Mouse (Mus musculus): Measurements from ENCODE around the gene Arpp19.

Gene Arpp19

DNA sequence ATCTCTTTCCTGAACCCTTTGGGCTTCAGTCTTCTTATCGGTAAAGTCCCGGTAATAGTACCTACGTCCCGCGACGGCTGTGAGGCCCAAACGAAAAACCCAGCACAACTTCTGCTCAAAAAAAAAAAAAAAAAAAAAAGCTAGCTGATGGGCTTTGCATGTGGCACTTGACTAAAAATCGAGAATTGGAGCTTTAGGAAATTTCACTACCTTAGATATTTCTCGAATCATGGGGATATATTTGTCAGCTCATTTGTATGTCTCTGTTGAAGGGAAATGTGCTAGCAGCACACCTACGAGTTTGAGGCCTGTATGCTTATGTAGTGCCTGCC is 909 bp downstream of the Arpp19 start:
- CTCF ChIA-PET, result interaction anchor here (0.9 kb wide), 1 partner anchor 12 kb away, joined by 15 read pairs; no protein-coding TSS in a partner anchor

DNA sequence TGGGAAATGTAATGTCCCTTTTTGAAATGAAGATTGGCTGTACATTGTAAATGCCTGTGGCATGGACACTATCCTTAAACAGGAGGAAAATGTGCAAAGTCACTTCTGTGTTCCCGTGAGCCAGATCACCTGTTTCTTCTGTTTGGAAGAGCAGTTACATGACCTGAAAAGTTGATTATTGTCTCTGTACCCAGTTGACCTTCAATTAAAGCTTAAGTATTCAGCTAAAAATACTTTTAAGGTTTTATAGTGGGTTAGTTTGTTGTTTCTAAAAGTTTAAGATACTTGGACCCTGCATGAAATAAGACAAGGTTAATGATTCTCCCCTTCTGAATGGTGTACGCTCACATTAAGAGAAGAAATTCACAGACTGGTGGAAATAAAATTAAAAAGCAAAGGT is 3.2 kb downstream of the Arpp19 start:
- CTCF ChIA-PET, result interaction anchor here (0.6 kb wide), 1 partner anchor 266 kb away, joined by 6 read pairs; no protein-coding TSS in a partner anchor

DNA sequence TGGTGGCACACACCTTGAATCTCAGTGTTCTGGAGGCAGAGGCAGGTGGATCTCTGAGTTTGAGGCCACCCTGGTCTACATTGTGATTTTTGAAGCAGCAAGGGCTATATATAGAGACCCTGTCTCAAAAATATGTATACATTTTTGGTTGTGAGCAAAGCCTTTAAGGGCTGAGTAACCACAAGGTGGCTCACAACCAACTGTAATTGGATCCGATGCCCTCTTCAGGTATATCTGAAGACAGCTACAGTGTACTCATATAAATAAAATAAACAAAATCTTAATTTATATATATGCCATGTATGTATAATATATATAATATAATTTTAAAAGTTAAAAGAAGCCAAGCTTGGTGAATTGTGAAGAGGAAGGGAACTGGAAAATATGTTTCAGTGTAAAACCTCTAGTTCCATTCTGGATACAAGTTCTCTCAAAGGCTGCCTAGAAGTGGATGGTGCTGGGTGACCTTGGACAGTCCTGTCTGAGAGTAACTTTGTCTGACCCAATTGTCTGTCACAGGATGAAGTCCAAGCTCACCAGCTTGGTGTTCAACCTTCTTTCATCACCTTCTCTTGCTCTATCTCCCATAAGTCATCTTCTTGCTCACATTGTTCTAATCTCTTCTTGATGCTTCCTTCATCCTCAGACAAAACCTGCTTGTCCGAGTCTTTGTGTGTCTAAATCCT is 4.6 kb downstream of the Arpp19 start:
- CTCF ChIA-PET, result interaction anchor here (0.6 kb wide), 2 partner anchors 61 to 1373 kb away, joined by 3 to 11 read pairs; no protein-coding TSS in a partner anchor

DNA sequence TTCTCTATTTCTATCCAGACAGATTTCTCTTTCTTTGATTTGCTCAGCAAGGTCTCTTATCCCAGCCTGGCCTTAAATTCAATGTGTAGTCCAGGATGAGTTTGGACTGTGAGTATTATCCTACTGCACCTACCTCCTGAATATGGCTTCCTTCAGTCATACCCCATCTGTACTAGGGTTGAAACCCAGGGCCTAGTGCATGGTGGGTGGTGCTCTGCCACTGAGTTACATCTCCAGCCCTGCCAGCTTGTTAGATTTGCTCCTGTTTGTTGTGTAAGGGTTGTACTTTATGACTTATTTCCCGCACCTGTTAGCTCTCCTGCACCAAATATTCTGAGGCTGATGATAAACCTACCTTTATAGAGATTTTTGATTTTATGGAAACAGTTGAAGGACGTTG is 5.8 kb downstream of the Arpp19 start:
- CTCF ChIA-PET, result no interaction called here

DNA sequence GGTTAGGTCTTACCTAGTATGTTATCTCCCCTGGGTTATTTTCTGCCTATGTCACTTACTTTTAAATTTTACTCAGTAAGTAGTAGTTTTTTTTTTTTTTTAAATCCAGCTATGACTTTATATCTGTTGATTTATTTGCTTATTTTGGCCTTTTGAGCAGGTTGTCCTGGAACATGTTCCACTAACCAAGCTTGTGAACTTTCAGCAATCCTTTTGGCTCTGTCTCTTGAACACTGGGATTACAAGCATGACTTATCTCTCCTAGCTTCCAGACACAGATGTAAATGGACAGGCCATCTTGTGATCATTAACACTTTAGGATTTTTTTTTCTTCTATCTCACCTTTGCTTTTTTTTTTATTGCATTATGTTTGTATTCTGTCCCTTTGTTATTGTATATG is 9.7 kb downstream of the Arpp19 start:
- CTCF ChIA-PET, result interaction anchor here (0.6 to 0.7 kb wide), 2 partner anchors 80 to 535 kb away, joined by 4 to 5 read pairs; no protein-coding TSS in a partner anchor

DNA sequence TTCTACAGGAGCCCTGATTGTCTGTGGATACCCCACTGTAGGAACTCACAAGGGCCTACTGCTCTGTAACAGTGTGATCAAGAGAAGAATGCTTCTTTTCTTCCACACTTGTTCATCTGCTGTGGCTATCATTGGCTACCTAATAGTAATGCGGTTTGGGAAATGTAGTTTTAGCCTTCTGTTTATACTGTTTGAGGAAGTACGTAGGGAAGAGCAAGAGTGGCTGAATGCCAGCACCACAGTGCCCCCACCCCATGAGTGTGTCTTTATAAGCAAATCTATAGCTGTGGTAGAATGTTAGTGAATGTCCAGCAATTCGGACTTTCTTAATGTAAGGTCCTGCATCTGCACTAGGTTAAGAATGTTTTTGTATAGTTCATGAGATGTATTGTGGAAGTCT is 11.7 kb downstream of the Arpp19 start:
- CTCF ChIA-PET, result interaction anchor here (0.6 to 1.9 kb wide), 2 partner anchors 11 to 15 kb away, joined by 4 read pairs; no protein-coding TSS in a partner anchor

DNA sequence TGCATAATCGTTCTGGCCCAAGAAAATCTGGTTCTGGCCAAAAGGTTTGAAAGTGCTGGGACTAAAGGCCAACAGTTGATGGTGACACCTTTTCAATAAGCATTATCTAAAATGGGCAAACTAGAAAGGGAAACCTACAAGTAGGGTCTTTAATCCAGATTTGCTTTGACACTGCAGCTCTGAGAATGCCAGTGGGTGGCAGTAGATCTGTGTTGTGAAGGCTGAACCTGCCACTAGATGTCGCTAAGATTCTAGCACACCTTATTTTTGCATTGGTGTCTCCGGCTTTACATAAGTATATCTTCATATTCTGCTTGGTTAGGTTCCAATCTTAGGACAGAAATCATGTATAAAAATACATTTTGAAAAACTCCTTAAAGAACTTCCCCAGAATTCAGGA is 12.6 kb downstream of the Arpp19 start:
- CTCF ChIA-PET, result interaction anchor here (0.8 to 1.9 kb wide), 3 partner anchors 10 to 128 kb away, joined by 3 to 15 read pairs (median 4); no protein-coding TSS in a partner anchor

DNA sequence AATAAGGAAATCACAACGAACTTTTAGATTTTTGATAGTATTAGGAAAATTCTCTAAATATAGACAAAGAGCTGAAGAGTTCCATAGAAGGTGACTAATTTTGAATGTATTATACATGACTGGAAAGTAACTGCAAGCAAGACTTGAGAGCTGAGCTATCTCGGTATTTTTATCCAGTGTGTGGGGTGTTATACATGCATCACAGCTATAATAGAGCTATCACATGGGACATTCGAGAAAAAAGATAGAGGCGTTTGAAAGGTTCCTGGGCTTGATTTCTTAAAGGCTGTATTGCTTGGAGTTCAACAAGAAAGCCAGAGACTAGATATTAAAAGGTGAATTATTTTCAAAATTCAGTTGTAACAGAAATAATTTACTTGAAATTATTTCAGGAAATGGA is 14.4 kb downstream of the Arpp19 start:
- CTCF ChIA-PET, result interaction anchor here (1.3 to 1.5 kb wide), 2 partner anchors 109 to 230 kb away, joined by 3 to 5 read pairs; no protein-coding TSS in a partner anchor

DNA sequence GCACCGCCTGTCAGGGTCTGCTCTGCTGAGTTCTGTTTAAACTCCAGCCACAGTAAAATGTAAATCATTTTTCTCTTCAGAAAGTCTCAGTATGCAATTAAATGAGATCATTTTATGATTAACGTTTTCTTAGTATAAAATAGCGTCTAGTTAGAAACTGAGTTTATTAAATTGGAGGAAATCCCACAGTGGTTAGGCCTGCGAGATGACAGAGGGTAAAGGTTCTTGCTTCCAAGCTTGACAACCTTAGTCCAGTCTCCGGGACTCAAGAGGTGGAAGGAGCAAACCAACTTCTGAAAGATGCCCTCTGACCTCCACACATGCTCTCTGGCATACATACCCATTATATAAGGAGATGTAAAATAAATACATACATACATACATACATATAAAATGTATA is 17.6 kb downstream of the Arpp19 start:
- CTCF ChIA-PET, result interaction anchor here (0.6 to 1.0 kb wide), 3 partner anchors 9 to 155 kb away, joined by 3 to 5 read pairs (median 4); no protein-coding TSS in a partner anchor

DNA sequence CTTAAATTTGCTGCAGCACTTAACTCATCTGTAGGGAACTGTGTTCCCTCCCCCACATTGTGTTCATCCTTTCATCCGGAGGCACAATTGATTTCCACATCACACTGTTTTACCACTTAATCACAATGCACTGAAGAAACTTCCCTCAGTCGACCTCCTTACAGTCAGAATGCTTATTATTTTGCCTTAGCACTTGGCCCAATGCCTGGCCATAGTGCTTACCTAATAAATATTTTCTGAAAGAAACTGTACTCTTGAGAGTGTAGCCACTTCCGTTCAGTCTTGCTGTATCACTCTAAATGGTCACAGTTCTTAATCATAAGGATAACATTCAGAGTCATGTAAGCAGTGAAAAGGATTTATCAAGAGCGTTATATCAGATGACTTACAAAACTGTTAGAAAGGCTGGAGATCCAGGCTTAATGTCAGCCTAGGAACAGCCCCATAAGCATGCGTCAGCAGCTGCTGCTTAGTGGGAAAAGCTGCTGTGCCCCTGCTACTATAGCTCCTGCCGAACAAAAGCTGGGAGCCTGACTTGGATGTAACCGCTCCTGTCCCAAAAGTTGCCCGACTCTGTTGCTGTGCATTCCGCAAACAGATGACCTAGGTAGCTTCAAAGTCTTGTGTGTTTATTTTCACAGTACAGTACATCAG is 27.4 kb downstream of the Arpp19 start:
- CTCF ChIA-PET, result interaction anchor here (0.6 kb wide), 1 partner anchor 10 kb away, joined by 4 read pairs; no protein-coding TSS in a partner anchor

DNA sequence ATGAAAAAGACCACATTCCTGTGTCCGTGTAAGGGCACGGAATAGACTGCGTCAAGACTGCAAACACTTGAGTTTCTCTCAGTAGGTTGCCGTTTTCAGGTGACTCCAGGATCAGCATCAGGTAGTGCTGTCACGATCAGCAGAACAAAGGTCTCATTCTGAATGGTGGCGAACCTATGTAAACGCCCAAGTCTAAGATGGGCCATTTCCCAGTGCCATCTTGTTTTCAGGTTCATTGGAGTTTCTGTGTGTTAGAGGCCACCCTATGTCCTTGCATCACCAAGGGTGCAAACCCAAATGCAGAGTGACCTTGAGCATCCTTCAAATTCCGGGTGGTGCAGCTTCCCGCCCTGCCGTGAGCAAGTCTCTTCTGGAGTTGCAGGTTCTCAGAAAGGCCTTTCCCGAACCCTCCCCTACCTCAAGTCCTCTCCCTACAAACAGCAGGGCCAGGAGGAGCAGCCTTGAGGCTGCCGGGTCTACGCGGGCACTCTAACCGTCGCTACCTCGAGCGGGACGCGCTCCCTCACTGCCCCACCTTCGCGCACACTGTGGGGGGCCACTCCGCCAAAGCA is 33.1 kb downstream of the Arpp19 start, which contains the start of gene Myo5a:
Gene Myo5a (plus strand): TSS at position 559 of the 572 bp plus-strand sequence.
- CTCF ChIA-PET, result interaction anchor here (1.1 kb wide), 1 partner anchor 34 kb away, joined by 3 read pairs; no protein-coding TSS in a partner anchor

DNA sequence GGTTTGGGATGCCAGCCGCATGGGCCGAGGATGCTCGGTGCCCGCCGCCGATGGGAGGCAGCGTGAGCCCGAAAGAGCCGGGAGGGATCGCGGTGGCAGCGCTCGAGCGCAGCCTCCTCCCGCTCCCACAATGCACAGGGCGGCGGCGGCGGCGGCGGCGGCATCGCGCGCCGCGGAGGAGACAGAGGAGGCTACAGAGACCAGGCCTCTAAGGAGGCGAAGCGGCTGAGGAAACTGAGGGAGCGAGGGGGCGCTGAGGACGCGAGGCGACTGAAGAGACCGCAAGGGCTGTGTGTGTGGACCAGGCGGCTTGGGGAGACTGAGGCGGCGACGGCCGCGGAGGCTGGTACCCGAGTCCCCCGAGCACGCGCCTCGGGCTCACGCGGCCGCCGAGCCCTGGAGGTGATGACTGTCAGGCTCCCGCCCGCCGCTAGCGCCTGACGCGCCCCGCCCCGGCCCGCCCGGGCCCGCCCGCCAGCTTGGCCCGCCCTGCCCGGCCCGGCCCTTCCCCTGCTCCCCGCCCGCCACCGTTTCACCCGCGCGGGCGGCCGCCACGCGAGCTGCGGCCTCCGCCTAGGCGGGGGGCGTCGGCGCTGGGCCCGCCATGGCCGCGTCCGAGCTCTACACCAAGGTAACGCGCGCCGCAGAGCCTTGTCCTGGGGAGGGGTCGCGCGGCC is 33.8 kb downstream of the Arpp19 start:
- CTCF ChIA-PET, result interaction anchor here (1.1 kb wide), 1 partner anchor 33 kb away, joined by 3 read pairs; no protein-coding TSS in a partner anchor

DNA sequence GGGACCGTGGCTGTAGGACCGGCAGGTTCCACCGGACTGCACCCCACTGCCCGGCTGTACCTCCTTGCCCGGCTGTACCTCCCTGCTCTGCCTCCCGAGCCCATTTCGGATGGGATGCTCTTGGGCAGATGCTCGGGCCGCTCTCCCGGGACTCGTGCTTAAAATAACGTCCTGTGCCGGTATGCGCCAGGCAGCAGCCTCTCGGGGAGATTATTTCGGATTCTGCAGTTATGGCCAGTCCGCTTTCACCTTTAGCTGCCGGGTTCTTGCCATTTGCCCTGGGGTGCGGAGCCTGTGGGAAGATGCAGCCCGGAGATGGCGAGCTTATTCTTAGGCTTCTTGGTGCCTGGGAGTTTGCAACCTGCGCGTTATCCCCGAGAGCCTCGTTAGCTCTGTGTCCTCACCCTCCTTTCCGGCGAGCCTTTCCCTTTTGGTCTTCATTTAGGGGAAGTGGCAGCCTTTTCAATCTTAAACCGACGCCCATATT is 34.3 kb downstream of the Arpp19 start:
- CTCF ChIA-PET, result no interaction called here

DNA sequence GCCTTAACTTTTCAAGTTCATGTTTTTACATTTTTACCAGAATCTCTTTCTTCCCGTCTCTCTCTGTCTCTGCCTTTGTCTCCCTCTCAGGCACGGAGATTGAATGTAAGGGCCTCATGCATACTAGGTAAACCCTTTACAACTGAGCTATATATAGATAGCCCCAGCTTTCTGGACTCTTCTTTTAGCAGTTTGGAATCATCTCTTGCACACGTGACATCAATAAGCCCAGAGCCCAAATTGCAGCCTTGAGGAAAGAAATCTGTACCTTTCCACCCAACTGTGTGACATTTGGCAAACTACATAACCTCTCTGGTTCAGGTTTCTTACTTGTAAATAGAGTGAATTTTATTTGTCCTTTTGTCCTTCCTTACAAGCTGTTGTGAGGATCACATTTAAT is 34.9 kb downstream of the Arpp19 start:
- CTCF ChIA-PET, result no interaction called here

DNA sequence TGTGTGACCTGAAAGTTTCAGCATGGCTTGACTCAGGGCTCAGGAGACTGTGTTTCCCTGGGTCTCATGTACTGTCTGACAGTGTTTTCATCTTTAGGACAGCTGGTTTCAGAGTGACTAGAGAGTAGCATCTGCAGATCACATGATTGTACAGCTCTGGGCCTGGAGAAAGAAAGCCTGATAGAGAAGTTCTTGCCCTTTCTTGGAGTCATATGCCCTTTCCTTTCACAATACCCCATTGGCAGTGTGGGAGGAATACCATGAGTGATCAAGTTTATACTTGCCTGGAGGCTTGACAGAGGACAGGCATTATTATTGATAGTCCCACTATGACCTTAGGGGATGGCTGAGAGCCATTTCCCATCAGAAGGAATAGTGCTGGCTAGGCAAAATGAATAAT is 39.8 kb downstream of the Arpp19 start:
- CTCF ChIA-PET, result interaction anchor here (0.6 kb wide), 1 partner anchor 65 kb away, joined by 3 read pairs; no protein-coding TSS in a partner anchor

DNA sequence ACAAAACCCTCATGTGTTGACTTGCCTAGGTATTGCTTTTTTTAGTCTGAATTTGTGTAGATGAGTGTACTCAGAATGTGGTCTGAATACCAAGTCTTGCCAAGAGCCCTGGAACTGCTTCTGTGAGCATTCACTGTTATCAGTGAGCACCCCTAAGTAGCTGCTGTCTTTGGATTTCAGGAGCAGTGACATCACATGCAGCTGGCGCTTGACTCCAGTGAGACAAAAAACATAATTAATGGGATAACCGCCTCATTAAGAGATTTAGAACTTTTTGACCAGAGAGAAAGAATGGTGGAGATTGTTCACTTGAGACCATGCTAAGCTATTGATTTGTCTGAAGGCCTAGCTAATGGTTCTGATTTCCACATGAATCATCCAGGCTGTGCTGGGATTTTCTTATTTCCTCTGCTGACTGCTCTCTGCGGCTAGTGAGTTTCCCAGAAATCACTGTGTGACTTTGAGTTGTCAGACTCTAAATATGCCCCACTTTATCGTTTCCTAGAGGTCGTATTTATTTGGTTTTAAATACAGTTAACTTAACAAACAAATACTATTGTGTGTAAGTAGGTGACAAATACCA is 47.9 kb downstream of the Arpp19 start:
- CTCF ChIA-PET, result no interaction called here

DNA sequence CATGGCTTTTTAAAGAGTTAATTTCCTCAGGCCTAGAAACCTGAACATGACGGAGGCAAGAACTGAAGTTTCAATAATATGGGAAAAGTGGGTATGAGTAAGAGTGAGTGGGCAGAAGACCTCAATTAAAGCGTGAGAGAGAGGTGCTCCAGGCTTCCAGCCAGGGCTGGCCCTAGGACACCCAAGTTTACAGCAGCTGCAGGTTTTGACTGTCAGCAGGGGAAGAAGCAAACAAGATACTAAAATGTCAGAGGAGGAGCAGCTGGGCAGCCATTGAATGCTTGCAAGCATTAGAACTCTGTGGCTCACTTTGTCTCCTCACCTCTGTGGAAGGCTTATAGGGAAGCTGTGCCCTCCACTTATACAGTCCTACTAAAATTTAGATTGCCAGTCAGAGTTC is 50.4 kb downstream of the Arpp19 start:
- CTCF ChIA-PET, result no interaction called here

DNA sequence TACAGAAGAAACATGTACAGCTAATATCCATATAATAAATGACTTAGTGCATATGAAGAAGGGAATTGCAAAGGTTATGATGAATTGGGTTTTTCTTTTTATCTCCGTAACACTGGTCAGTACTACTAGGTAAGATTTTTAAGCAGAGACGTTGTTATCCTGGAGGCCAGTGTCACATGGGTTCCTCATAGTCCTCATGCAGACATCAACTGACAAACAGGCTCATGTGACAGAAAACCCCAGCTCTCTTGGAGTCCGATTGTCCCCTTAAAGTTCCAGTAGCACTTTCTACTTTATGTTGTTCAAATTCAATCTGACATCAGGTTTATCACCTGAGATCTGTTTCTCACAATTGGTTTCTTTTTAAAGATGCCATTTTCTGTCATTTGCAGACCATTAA is 51.9 kb downstream of the Arpp19 start:
- CTCF ChIA-PET, result no interaction called here

DNA sequence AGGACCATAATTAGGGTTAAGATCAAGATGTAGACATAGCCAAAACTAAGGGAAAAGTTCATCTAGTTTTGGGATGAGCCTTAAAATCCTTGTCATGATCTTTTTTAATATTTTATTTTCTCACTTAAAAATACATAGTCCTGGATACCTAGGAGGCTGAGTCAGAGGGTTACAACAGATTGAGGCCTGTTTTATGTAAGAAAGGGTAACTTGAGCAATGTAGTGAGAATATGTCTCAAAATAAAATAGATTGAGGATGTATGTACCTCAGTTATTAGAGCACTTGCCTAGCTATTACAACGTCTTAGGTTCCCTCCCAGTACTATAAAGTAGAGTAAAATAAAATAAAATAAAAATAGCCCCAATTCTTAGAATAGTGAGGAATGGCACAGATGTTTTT is 54.7 kb downstream of the Arpp19 start:
- CTCF ChIA-PET, result no interaction called here

DNA sequence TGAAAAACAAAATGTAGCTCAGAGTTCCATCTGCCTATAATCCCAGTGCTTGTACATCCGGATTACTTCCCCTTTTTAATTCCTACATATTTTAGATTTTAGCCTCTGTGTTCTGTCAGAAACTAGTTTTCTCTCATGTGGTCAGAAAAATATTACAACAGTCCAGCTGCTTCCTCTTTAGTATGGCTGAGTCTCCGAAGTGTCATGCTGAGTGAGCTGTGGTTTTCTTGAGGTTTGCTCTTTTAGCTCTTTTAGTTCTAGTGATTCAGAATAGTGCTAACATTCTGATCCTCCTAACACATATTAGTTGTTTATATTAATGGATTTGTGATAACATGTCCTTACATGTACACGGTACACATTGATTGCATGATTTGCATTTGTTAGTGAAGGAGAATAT is 57.3 kb downstream of the Arpp19 start:
- CTCF ChIA-PET, result no interaction called here

DNA sequence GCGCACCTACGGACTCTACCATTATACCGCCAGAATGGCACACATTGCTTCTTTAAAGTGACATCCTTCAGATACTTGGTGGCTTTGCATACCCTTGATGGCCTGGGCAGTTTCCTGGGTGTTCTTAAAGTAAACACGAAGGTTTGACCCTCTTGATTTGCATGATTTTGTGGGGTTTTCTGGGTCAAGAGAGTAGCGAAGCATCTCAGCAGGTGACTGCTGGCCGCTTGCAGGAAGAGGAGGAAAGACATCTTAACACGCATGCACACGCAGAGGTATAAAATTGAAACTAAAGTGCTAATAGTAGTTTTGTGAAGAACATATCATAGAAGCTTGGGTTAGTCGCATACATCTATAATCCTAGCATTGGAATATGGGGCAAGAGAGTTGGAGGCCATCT is 61.5 kb downstream of the Arpp19 start:
- CTCF ChIA-PET, result no interaction called here
